Mouse (Mus musculus): ENCODE data around the gene Tmem132d. TPM values are rescaled to one million over a fixed set of nuclear protein-coding genes. Genes with fewer than 3 reads are reported as not detected.

Tmem132d gene
- polyA plus RNA-seq, 1 experiment from 2014 or later = 0.07 TPM

GRCm38 (mm10) chr5:128392372-128392771, 40.5 kb downstream of the Tmem132d start:
- no peak overlapping the region for H3K4me2 ChIP-seq
- no peaks in the 10 kb centered on the region for H3K4me1 ChIP-seq (ENCODE audit: control insufficient read depth, insufficient read depth, low read length)
- H3K27ac ChIP-seq (ENCODE audit: low read depth, low read length) = no peak overlapping the region
- no peak for ATAC-seq (replicated peaks; ENCODE audit: insufficient number of reproducible peaks, low FRiP score, low TSS enrichment)
- H3K9ac ChIP-seq (ENCODE audit: low read depth, low read length) = no peak overlapping the region
- 77% methylated on average over 3 of the region's 3 CpGs for WGBS (ENCODE audit: insufficient replicate concordance)
- no peaks in the 10 kb centered on the region; the same call in 1 of the 2 replicates for H3K9me3 ChIP-seq (replicated peaks; ENCODE audit: control insufficient read depth, low read length)
- no peaks in the 10 kb centered on the region for H3K36me3 ChIP-seq (ENCODE audit: control insufficient read depth, insufficient read depth, low read length)
- H3K4me3 ChIP-seq (ENCODE audit: low read depth, low read length) = no peak overlapping the region
- no peaks in the 10 kb centered on the region for H3K27me3 ChIP-seq (ENCODE audit: control insufficient read depth, insufficient read depth, low read length)

- H3K4me1 ChIP-seq (ENCODE audit: control insufficient read depth, insufficient read depth, low read length) = no peaks in the 10 kb centered on the region
- no peak overlapping the region for H3K27ac ChIP-seq (ENCODE audit: low read depth, low read length)
- H3K4me3 ChIP-seq (ENCODE audit: low read depth, low read length) = no peak overlapping the region
- H3K9me3 ChIP-seq (replicated peaks; ENCODE audit: control insufficient read depth, low read length) = no peaks in the 10 kb centered on the region; the same call in 1 of the 2 replicates
- no peaks in the 10 kb centered on the region for H3K36me3 ChIP-seq (ENCODE audit: control insufficient read depth, insufficient read depth, low read length)
- H3K9ac ChIP-seq (ENCODE audit: low read depth, low read length) = no peak overlapping the region
- no peak for ATAC-seq (replicated peaks; ENCODE audit: insufficient number of reproducible peaks, low FRiP score, low TSS enrichment)
- no peaks in the 10 kb centered on the region for H3K27me3 ChIP-seq (ENCODE audit: control insufficient read depth, insufficient read depth, low read length)
- WGBS (ENCODE audit: insufficient replicate concordance) = 46% methylated on average over 4 of the region's 4 CpGs
- H3K4me2 ChIP-seq = no peak overlapping the region
Observed at GRCm38 (mm10) chr5:128389665-128390064, 43.2 kb downstream of the Tmem132d start.

- Histone ChIP-seq H3K4me3 (ENCODE audit: low read depth, low read length) (no peak overlapping the region), H3K9me3 (replicated peaks; ENCODE audit: control insufficient read depth, low read length) (no peaks in the 10 kb centered on the region; the same call in 1 of the 2 replicates), H3K9ac (ENCODE audit: low read depth, low read length) (no peak overlapping the region), H3K4me2 (no peak overlapping the region), H3K4me1 (ENCODE audit: control insufficient read depth, insufficient read depth, low read length) (no peaks in the 10 kb centered on the region), H3K36me3 (ENCODE audit: control insufficient read depth, insufficient read depth, low read length) (no peaks in the 10 kb centered on the region), H3K27me3 (ENCODE audit: control insufficient read depth, insufficient read depth, low read length) (no peaks in the 10 kb centered on the region), H3K27ac (ENCODE audit: low read depth, low read length) (no peak overlapping the region)
- no peak for ATAC-seq (replicated peaks; ENCODE audit: insufficient number of reproducible peaks, low FRiP score, low TSS enrichment)
- WGBS (ENCODE audit: insufficient replicate concordance) = 68% methylated on average over 7 of the region's 7 CpGs
Observed at GRCm38 (mm10) chr5:128388358-128389141, 44.3 kb downstream of the Tmem132d start.

GRCm38 (mm10) chr5:128369814-128370213, 63.1 kb downstream of the Tmem132d start:
- 87% methylated on average over 3 of the region's 3 CpGs for WGBS (ENCODE audit: insufficient replicate concordance)
- no peaks in the 10 kb centered on the region for H3K27me3 ChIP-seq (ENCODE audit: control insufficient read depth, insufficient read depth, low read length)
- H3K4me3 ChIP-seq (ENCODE audit: low read depth, low read length) = no peak overlapping the region
- H3K36me3 ChIP-seq (ENCODE audit: control insufficient read depth, insufficient read depth, low read length) = no peaks in the 10 kb centered on the region
- ATAC-seq (replicated peaks; ENCODE audit: insufficient number of reproducible peaks, low FRiP score, low TSS enrichment) = no peak
- H3K4me1 ChIP-seq (ENCODE audit: control insufficient read depth, insufficient read depth, low read length) = no peaks in the 10 kb centered on the region
- no peaks in the 10 kb centered on the region for H3K9me3 ChIP-seq (replicated peaks; ENCODE audit: control insufficient read depth, low read length)
- no peak overlapping the region for H3K27ac ChIP-seq (ENCODE audit: low read depth, low read length)
- H3K9ac ChIP-seq (ENCODE audit: low read depth, low read length) = no peak overlapping the region
- no peak overlapping the region for H3K4me2 ChIP-seq

GRCm38 (mm10) chr5:128369111-128369510, 63.8 kb downstream of the Tmem132d start:
- Histone ChIP-seq H3K36me3 (ENCODE audit: control insufficient read depth, insufficient read depth, low read length) (no peaks in the 10 kb centered on the region), H3K4me3 (ENCODE audit: low read depth, low read length) (no peak overlapping the region), H3K27ac (ENCODE audit: low read depth, low read length) (no peak overlapping the region), H3K27me3 (ENCODE audit: control insufficient read depth, insufficient read depth, low read length) (no peaks in the 10 kb centered on the region), H3K4me2 (no peak overlapping the region), H3K9me3 (replicated peaks; ENCODE audit: control insufficient read depth, low read length) (no peaks in the 10 kb centered on the region), H3K4me1 (ENCODE audit: control insufficient read depth, insufficient read depth, low read length) (no peaks in the 10 kb centered on the region), H3K9ac (ENCODE audit: low read depth, low read length) (no peak overlapping the region)
- no peak for ATAC-seq (replicated peaks; ENCODE audit: insufficient number of reproducible peaks, low FRiP score, low TSS enrichment)
- WGBS (ENCODE audit: insufficient replicate concordance) = 85% methylated on average over 7 of the region's 7 CpGs

- Histone ChIP-seq H3K4me2 (no peak overlapping the region), H3K9me3 (replicated peaks; ENCODE audit: control insufficient read depth, low read length) (no peaks in the 10 kb centered on the region), H3K27me3 (ENCODE audit: control insufficient read depth, insufficient read depth, low read length) (no peaks in the 10 kb centered on the region), H3K4me3 (ENCODE audit: low read depth, low read length) (no peak overlapping the region), H3K9ac (ENCODE audit: low read depth, low read length) (no peak overlapping the region), H3K4me1 (ENCODE audit: control insufficient read depth, insufficient read depth, low read length) (no peaks in the 10 kb centered on the region), H3K36me3 (ENCODE audit: control insufficient read depth, insufficient read depth, low read length) (no peaks in the 10 kb centered on the region), H3K27ac (ENCODE audit: low read depth, low read length) (no peak overlapping the region)
- WGBS (ENCODE audit: insufficient replicate concordance) = 78% methylated on average over 3 of the region's 3 CpGs
- no peak for ATAC-seq (replicated peaks; ENCODE audit: insufficient number of reproducible peaks, low FRiP score, low TSS enrichment)
Observed at GRCm38 (mm10) chr5:128365261-128365985, 67.5 kb downstream of the Tmem132d start.

GRCm38 (mm10) chr5:128360946-128361675, 71.8 kb downstream of the Tmem132d start:
- WGBS (ENCODE audit: insufficient replicate concordance) = 67% methylated on average over 23 of the region's 23 CpGs
- Histone ChIP-seq H3K27ac (ENCODE audit: low read depth, low read length) (no peak overlapping the region), H3K4me3 (ENCODE audit: low read depth, low read length) (no peak overlapping the region), H3K4me2 (no peak overlapping the region), H3K27me3 (ENCODE audit: control insufficient read depth, insufficient read depth, low read length) (no peaks in the 10 kb centered on the region), H3K9me3 (replicated peaks; ENCODE audit: control insufficient read depth, low read length) (no peaks in the 10 kb centered on the region), H3K36me3 (ENCODE audit: control insufficient read depth, insufficient read depth, low read length) (no peaks in the 10 kb centered on the region), H3K9ac (ENCODE audit: low read depth, low read length) (no peak overlapping the region), H3K4me1 (ENCODE audit: control insufficient read depth, insufficient read depth, low read length) (no peaks in the 10 kb centered on the region)
- ATAC-seq (replicated peaks; ENCODE audit: insufficient number of reproducible peaks, low FRiP score, low TSS enrichment) = no peak

- no peaks in the 10 kb centered on the region for H3K27me3 ChIP-seq (ENCODE audit: control insufficient read depth, insufficient read depth, low read length)
- no peak for ATAC-seq (replicated peaks; ENCODE audit: insufficient number of reproducible peaks, low FRiP score, low TSS enrichment)
Observed at GRCm38 (mm10) chr5:128348835-128349234, 84.0 kb downstream of the Tmem132d start.

More at GRCm38 (mm10) chr5:128348835-128349234, 84.0 kb downstream of the Tmem132d start:
- H3K4me1 ChIP-seq (ENCODE audit: control insufficient read depth, insufficient read depth, low read length) = no peaks in the 10 kb centered on the region
- 46% methylated on average over 2 of the region's 2 CpGs for WGBS (ENCODE audit: insufficient replicate concordance)
- no peaks in the 10 kb centered on the region for H3K36me3 ChIP-seq (ENCODE audit: control insufficient read depth, insufficient read depth, low read length)
- H3K4me3 ChIP-seq (ENCODE audit: low read depth, low read length) = no peak overlapping the region
- H3K9ac ChIP-seq (ENCODE audit: low read depth, low read length) = no peak overlapping the region
- H3K4me2 ChIP-seq = no peak overlapping the region
- peaks cover 5% of the 10 kb centered on the region; the same call in 1 of the 2 replicates for H3K9me3 ChIP-seq (replicated peaks; ENCODE audit: control insufficient read depth, low read length)
- no peak overlapping the region for H3K27ac ChIP-seq (ENCODE audit: low read depth, low read length)
